Mouse (Mus musculus) liver (tissue): ENCODE measurements around the gene Slc12a9.
A peak's percentile ranks its signal among the peaks of the same experiment; 100 is the strongest.

Source experiments
- DNase-seq: peaks from one replicate; pipeline ENCODE4 v3.0.0-alpha.2; 2020; ENCODE audit warnings: mixed read lengths

The Slc12a9 gene

DNA sequence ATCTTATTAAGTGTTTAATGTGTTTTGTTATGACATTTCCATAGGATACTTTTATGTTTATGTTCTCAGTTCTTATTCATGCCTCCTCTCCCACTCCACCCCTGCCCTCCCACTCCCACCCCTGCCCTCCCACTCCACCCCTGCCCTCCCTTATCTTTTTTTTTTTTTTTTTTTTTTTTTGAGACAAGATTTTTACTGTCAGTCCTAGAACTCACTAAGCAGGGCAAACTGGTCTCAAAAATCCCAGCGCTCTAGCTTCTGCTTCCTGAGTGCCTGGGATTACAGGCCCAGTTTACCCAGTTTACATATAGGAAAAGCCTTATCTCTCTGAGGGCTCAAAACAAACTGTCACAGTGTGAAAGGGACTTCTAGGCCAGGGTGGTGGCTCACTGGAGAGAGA lies 13.0 kb upstream of the Slc12a9 start:
- DNase-seq = no peak

DNA sequence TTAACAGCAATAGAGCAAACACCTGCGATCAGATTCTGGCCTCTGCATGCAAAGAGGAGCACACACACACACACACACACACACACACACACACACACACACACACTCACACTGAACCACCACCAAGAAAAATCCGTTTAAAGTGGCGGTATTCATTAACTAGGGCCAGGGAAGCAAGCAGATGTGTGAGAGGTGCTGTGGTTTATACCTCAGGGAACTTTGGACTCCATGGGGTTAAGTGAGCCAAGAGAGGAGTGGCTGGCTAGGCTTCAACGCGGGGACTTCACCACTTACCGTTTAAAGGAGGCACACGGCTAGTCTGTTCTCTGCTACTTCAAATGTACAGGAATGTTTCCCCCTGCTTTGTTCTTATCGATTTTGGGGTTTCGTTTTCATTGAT lies 12.4 kb upstream of the Slc12a9 start:
- DNase-seq = peak; percentile 30

DNA sequence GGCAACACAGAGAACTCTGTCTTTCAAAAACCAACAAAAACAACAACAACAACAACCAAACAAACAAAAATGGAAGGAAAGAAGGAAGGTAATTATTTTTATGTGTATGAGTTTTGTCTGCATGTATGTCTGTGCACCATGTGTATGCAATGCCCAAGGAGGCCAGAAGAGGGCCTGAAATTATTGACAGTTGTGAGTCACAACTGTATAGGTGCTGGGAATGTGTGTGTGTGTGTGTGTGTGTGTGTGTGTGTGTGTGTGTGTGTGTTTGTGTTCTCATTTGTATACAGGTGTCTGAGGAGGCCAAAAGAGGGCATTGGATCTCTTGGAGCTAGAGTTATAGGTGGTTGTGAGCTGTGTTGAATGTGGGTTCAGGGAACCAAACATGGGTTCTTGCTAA lies 10.5 kb upstream of the Slc12a9 start:
- DNase-seq = no peak

DNA sequence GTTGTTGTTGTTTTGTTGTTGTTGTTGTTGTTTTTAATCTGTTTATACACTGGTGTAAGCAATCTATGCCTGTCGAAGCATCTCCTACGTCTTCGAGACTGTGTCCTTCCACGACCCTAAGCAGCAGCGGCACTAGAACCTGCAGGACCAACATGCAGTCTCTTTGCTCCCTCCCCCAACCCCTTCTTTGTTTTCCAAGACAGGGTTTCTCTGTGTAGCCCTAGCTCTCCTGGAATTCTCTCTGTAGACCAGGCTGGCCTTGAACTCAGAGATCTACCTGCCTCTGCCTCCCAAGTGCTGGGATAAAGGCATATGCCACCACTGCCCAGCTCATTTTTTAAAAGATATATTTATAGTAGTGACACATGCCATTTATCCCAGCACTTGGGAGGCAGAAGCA lies 10.0 kb upstream of the Slc12a9 start:
- DNase-seq = no peak

DNA sequence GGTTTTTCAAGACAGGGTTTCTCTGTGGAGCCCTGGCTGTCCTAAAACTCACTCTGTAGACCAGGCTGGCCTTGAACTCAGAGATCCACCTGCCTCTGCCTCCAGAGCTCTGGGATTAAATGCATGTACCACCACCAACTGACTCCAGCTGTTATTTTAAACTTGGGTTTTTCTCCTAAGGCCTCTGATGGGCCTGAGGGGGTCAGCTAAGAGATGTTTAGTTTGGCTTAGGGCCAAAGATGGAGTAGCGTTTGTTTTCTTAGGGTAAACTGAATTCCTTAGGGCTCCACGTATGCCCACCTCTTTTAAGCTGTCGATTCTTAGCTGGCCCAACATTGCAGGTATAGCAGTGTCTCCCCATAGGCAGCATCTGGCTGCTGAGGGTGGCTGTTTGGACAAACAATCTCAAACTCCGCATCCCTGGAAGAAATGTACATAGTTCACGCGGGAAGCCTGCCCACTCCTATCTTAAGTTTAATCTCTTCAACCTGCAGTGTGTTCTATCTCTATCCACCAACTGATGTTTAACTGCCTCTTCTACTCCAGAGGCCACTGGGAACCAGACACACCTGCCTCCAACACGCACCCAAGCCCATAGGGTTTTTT lies 9.1 kb upstream of the Slc12a9 start:
- DNase-seq = no peak

DNA sequence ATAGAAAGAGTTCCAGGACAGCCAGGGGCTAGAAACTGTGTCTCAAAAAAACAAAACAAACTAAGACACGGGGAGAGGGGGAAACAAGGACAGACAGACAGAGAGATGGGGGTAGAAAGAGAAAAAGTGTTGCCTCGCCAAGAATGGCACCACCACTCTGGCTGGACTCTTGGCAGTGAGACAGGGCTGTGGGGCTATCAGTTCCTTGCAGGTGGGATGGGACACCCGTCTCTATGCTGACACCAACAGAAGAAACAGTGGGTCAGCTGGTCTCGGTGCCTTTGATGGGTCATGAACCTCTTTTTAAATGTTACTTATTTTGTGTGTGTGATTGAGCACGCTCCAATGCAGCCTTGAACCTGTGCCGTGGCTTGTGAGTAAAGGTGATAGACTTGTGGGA lies 6.8 kb upstream of the Slc12a9 start:
- no peak for DNase-seq

DNA sequence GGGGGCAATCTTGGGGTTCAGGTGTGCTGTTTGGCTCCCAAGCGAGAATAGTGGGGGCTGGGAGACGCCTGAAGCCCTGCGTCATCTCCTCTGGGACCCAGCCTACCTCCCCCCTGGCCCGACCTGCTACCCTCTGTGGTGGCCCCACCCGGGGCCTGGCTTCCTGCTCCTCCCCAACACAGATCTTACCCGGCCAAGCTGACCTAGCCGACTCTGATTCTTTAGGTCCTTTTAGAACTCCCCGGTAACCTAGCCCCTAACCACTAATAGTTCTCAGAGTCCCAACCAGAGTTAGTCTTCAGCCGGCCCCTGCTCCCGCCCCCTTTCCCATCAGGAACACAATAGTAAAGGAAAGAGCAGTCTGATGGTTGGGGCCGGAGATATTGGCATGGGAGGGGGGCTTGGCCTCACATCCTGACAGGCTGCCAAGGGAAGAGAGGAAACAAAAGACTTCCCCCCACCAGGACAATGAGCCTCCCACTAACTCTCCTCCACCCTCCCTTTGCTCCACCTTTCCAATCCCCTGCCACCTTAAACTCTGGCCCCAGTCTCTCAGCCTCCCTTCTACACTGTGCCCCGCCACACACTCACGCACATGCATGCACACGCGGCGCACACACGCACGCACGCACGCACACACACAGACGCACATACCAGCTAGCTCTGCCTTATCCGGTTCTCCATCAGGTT lies 6.0 kb upstream of the Slc12a9 start:
- peak; percentile 36 for DNase-seq

DNA sequence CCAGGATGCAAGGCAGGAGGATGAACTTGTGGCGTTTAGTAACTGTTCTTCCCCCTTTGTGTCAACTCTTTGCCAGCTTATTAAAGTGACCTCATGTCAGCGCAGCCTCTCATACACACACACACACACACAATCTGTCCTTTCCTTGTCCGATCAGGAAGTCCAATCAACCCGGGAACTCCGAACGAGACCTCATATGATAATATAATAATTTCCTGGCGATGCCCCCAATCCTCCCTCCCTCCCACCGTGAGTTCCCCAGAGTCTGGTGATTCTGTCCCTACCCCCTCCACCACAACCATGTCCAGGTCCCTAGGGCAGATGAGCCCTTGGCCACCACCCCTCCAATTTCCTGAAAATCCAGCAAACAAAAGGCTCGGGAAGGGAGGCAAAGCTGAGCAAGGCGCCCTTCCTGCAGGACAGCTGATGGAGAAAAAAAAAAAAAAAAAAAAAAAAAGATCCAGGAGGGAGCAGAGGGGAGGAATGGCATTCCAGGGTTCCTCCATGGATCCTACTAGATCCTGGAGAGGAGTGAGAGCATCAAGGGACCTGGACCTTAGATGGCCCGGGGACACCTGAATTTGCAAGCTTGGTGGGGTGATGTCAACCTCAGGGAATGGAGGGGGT lies 5.4 kb upstream of the Slc12a9 start:
- no peak for DNase-seq

DNA sequence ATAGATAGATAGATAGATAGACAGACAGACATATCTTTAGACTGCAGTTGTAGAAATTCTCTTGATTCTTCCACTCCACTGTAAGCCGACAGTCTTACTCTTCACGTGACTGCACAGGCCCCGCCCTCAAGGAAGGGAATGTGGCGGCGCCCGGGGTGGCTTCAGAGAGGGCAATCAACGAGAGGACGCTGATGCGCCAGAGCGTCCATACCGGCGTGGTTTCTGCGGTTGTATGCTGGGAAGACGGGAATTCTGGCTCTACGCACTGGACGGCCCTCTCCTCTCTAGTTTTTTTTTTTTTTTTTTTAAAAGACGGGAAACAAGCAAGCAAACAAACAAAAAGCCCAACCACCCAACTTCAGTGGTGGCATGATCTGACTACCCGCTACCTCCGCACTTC lies 4.9 kb upstream of the Slc12a9 start:
- peak; percentile 88 for DNase-seq

DNA sequence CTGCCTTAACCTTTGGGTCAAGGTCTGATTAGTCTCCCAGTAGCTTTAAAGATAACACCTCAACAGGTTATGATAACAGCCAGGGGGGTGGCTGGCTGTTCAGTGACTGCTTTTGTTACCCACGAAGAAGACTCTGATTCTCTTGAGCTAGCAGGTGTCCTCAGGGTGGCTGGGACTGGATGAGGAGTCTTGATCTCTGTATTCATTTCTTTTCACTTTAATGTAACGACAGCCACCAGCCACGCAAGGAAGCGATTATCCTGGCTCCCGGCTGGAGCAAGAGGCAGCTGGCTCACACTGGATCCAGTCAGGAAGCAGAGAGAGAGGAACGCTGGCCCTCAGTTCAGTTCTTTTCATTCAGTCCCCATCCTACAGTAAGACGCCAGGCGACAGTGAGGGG lies 3.8 kb upstream of the Slc12a9 start:
- no peak for DNase-seq

DNA sequence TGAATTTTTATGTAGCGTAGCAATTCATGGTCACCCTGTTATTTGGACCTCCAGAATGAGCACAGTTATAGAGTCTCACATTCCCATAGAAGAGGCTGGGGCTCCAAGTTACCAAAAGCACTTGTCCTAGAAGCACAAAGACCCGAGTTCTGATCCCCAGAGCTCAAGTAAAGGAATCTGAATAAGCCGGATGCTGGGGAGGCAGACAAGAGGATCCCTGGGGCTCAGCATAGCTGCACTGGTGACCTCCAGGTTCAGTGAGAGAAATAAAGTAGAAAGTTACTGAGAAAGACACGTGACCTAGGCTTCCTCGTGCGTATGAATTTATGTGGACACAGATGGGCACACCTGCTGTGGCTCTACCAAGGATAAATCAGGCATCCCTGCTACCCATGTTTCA lies 1.7 kb upstream of the Slc12a9 start:
- no peak for DNase-seq

DNA sequence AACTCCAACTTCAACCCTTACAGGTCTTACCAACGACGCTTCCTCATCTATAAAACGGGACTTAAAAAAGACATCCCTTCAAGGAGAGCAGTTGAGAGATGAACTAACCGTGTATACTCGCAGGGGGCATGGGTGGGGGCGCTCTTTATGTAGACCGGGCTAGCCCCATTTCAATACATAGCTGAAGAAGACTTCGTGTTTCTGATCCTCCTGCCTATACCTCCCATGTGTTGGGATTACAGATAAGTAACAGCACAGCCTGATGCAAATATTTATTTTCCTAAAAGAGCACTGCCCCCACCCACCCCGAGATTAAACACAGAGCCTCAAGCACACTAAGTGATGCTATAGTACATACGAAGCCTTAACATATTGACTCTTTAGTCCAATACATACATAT lies 920 bp upstream of the Slc12a9 start:
- no peak for DNase-seq

DNA sequence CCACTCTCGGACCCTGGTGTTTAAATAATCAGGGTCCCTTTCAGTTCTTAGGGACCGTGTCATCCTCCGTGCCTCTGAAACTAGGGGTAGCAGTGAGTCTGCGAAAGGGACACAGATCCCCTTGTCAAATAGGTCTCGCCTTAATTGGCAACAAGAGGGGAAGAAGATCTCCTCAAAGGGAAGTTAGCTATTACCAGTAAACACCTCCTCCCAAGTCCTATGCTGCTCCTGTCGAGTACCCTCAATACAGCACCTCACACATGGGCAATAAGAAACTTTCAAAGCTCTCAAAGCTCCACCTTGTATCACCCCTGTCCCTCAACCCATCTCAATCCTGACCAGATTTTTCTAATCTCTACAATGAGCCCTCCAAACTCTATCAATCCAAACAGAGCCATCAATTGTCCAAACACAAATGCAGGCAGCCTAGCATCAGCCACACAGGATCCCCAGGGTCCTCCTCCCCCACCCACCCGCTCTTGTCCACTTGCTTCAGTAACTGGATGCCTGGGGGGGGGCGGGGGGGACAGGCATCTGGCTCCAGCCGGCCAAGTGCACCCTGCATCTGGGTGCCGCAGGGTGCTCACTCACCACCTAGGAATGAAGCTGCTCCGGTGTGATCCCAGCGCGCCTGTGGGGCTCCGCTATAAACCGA lies 413 bp downstream of the Slc12a9 start:
- DNase-seq = no peak

DNA sequence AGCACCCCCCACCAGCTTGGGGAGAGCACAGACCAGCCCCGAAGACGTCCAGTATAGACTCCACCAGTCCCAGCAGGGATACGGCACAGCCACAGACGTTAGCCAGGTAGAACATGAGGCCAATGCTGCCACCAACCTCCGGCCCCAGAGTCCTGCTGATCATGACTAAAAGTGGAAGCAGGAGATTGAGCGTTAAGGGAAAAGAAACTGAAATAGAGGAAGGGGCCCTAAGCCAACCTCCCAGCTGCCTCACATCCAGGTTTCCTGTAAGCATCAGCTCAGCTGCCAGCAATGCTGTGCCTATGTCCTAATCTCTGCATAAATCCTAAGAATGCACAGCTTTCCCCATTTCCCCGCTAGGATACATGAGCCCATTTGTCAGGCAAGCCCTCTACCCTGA lies 2.5 kb downstream of the Slc12a9 start:
- DNase-seq = no peak

DNA sequence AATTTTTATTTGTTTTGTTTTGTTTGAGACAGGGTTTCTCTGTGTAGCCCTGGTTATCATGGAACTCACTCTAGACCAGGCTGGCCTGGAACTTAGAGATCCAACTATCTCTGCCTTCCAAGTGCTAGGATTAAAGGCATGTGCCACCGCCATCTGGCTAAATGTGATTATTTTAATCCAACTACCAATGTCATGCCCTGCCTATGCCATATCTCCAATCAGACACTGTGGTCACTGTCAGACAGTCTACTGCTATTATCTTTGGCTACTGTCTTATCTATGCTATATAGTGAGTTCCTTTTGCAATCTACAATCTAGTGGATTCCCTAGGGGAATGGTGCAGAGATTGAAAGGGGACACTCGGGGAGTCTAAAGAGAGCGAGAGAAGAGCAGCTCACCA lies 12.4 kb downstream of the Slc12a9 start:
- no peak for DNase-seq

DNA sequence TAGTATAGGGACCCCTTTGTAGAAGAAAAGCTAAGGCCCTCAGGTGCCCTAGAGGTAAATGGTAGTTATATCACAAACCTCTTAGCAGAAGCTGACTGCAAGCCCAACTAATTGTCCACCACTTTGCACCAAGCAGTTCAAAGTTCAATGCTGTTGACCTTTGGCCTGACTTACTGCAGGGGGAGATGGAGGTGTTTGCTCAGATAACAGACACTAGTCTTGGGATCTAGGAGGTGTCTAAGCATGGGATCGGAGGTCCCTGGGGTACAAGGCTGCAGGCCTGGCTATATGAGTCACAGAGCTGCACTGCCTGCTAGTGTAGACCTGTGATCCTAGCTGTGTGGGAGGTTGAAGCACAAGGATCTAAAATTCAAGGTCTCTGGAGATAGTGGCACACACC lies 14.8 kb downstream of the Slc12a9 start:
- DNase-seq = no peak

DNA sequence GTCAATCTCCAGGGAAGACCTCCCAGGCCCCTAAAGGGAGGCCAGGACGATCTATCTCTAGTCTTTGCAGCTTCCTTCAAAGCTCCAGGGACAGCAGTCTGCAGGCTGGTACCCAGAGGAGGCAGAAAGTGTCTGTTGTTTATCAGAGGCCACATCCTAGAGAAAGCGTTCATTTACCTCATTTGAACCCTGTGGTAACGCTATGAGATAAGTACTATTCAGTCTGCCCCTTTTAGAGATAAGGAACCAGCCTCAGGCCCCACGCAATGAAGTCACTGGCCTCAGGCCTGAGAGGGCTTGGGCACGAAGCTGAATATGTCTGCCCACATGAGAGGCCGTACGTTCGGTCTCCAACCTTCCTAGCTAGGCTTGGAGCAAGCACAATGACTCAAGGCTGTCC lies 16.0 kb downstream of the Slc12a9 start:
- no peak for DNase-seq

DNA sequence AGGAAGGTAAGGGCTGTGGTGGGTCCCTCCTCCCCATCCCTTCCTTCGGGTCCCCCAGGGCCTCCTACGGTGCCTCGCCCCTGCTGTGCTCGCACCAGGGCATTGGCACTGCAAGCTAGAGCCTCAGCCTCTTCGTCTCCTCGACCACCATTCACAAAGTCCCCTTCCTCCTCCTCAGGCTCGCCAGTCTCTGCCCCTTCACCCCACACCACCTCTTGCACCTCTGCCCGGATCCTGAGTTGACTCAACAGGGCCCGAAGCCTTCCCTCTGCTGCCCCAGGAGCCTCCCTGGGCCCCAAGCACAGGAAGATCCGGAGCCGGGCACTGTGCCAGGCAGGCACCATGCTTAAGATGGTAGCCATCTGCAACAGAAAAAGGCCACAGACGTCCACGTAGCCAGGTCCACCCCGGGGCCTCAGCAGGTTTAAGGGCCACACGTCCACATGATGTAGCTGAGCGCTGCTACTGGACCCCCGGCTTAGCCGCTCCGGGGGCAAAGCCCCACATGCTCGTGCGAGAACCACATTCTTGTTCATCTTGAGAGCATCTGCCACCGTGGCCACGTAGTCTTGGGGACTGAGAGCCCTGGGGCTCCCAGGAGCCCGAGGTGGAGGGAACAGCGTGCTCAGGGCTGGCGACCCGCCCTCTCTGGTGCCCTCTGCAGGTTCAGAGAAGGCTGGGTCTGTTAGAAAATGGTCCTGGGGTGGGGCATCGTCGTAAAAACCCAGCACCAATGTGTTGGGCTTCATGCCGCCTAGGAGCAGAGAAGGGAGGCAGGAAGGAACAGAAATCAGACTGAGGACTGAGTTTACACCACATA lies 18.1 kb downstream of the Slc12a9 start:
- DNase-seq = peak; percentile 63

DNA sequence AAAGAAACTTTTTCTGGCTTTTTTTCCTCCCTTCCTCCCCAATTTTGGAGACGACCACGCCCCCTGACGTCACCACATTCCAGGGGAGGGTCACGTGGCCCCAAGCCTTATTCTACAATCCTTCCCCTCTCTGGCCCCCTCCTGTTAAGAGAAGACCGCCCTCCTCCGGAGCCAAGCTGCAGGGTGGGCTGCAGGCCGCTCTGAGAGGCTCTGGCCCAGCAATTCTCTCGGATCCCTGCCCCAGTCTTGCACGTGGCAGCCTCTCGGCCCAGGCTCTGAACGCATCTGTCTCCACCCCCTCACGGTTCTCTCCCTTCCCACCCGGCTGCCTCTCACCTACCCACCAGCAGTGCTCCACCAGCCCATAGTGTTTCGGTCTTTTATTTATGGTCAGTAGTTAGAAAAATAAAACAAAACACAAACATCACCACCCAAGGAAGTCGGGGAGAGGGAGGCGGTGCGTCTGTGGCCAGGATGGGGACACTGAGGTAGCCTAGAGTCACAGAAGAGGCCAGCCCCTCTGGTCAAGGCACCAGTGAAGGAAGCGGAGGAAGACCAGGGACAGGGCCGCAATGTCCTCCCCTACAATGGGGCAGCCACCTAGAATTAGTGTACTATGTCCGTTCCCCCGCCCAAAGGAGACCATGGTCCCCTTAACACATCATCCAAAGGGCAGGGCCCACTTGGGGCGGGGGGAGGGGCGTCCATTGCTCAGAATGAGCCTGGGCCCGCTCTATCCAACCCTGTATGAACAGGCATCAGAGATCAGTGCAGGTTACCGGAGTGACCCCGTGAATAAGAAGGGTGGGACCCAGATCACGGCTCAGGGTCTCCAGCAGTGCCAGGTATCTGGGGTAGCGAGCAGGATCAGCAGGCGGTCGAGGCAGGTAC lies 19.0 kb downstream of the Slc12a9 start, which contains the start of gene Trip6:
Gene Trip6, minus strand, starts transcription at position 212 of the 891 bp plus-strand sequence.
- peak; percentile 87 for DNase-seq

DNA sequence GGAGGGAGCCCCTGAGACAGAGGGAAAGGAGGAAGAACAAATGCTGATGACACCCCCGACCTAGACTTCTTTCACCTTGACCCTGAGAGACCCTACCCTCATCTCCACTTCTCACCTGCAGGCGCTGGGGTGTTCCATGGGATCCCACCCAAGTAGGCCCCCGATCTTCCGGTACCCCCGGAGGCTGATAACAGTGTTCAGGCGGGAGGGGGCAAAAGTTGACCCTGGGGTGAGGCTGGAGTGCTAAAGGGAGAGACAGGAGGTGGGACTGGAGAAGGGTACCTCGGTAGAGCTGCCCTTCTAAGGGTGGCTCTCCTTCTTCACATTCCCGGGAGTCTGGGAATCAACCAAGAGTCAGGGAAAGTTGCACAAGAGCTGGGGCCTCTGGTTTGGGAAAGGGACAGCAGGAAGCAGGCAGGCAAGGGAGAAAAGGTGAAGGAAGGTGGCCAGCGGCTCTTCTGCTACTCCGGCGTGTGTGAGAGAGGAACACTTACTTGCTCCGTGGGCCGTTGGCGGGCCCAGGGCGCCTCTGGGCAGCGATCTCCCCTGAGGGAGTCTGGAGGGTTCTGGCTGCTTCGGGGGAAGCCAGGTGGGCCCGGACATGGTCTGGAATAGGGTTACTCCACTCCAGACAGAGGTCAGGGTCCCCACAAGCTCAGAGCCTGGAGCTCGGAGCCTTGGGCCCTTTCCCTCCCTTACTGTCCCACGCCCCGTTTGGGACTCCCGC lies 19.8 kb downstream of the Slc12a9 start:
- no peak for DNase-seq

DNA sequence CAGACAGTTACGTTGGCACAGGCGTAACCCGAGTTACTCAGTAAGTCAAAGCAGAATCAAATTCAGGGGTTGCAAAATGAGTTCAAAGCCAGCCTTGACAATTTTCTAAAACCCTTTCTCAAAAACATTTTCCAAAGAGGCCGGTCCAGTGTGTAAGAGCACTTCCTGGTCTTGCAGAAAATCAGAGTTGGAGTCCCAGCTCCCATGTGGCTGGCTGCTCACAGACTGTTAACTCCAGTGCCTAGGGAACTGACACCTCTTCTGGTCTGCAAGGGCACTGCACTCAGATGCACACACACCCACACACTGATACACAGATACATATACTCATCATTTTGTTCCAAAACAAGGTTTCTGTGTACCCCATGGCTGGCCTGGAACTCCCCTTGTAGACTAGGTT lies 25.0 kb downstream of the Slc12a9 start:
- DNase-seq = no peak
